Mouse (Mus musculus): ENCODE measurements around the gene Mtus2.
"Not testable (repeated sequence)": the region's sequence is repeated elsewhere in the genome, so short reads cannot be mapped to it uniquely, and the experiment has no call there.

Mtus2 gene

GRCm38 (mm10) chr5:148115207-148115817 lies 158.2 kb downstream of the Mtus2 start:
- DNase-seq (ENCODE audit: low read depth, low spot score): no peak

DNA sequence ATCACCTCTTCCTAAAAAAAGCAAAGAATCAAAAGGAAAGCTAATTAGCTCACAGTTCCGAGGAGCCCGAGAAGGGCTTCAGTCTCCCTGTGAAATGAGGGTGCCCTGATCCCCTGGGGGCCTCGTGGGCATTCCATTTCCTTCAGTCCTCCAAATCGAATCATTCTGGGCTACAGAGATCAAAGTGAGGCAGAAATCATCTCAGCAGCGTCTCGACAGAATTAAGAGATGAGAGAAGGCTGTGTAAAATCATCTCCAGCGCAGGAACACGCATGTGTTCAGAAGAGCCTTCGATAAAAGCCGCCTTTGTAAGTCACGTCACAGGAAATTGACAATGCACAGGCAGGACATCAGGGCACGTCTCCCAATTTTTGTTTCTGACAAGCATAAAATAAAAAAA lies 167.2 kb downstream of the Mtus2 start:
- DNase-seq (ENCODE audit: low read depth, low spot score): no peak

- peak; percentile 67 for DNase-seq (ENCODE audit: low read depth, low spot score)
Observed at GRCm38 (mm10) chr5:148130691-148131457, 173.8 kb downstream of the Mtus2 start.

- DNase-seq (ENCODE audit: low read depth, low spot score): no peak
Observed at GRCm38 (mm10) chr5:148131458-148132131, 174.5 kb downstream of the Mtus2 start.

- no peak for DNase-seq (ENCODE audit: low read depth, low spot score)
Observed at GRCm38 (mm10) chr5:148133448-148134060, 176.4 kb downstream of the Mtus2 start.

- no peak for DNase-seq (ENCODE audit: low read depth, low spot score)
Observed at GRCm38 (mm10) chr5:148141662-148142061, 184.5 kb downstream of the Mtus2 start.

- DNase-seq (ENCODE audit: low read depth, low spot score): no peak
Observed at GRCm38 (mm10) chr5:148146200-148146823, 189.2 kb downstream of the Mtus2 start.

DNA sequence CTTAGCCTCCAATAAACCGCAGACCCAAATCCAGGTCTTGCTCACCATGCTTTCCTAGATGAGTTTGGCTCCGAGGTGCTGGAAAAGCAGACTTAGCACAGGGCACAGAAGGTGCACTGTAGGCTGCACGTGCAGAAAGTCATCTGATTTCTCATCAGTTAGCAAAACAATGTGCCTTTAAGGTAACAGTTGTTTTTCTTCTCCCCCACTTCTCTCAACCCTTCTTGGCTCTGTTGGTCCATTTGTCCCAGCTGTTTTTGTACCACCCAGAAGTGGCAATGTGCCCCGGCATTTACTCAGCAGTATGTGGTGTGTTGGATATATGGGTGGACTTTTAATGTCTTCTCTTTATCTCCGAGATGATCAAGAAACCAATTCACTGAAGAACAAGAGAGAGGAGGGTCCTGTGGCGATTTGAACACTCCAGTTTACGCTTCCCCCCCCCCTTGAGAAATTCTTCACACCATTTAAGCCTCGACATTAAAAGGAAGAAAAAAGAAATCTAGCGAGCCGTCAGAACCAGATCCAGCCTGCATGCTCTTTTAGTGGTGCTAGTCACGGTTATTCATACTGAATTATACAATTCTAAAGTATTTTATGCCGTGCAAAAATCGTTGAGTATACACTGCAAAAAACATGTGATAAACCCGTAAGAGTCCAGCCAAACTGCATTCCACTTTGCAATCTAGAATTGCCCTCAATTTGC lies 194.9 kb downstream of the Mtus2 start:
- no peak for DNase-seq (ENCODE audit: low read depth, low spot score)

GRCm38 (mm10) chr5:148152600-148153402 lies 195.7 kb downstream of the Mtus2 start:
- DNase-seq (ENCODE audit: low read depth, low spot score): no peak

GRCm38 (mm10) chr5:148153403-148153713 lies 196.2 kb downstream of the Mtus2 start:
- DNase-seq (ENCODE audit: low read depth, low spot score): no peak

DNA sequence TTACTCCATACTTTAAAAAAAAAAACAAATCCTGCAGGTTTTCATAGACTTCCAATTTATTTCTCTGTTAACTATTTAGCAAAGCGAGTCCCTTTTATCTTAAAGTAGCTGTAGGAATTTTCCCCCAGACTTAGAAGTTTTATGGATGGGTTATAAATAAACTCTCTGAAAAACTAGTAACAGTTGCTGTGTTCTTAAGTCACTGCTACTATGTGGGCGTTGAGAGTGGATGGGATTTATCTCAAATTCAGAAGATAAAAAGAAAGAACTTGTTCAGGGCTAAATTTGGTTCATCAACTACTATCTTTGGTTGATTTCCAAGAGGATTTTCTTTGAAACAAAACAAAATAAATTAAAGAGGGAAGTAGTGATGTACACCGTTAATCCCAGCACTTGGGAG lies 197.6 kb downstream of the Mtus2 start:
- no peak for DNase-seq (ENCODE audit: low read depth, low spot score)

DNA sequence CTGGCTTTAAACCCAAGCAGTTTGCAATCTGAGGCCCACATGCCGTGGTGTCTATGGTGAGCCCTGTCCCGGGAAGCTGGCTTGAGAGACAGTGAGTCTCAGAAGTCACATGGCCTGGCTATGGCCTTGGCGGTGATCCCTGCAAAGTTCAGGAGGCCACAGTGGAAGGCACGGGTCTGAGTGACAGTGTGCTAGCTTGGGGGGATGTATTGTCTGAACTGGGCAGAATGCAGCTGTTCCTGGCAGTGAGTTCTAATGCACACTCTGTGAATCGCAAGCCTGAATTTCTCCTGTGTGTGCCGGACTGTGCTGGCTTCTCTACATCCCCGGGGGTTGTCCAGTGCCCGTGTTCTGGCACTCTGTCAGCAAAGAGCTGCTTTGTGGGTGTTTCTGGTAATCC lies 202.2 kb downstream of the Mtus2 start:
- DNase-seq (ENCODE audit: low read depth, low spot score): no peak

DNA sequence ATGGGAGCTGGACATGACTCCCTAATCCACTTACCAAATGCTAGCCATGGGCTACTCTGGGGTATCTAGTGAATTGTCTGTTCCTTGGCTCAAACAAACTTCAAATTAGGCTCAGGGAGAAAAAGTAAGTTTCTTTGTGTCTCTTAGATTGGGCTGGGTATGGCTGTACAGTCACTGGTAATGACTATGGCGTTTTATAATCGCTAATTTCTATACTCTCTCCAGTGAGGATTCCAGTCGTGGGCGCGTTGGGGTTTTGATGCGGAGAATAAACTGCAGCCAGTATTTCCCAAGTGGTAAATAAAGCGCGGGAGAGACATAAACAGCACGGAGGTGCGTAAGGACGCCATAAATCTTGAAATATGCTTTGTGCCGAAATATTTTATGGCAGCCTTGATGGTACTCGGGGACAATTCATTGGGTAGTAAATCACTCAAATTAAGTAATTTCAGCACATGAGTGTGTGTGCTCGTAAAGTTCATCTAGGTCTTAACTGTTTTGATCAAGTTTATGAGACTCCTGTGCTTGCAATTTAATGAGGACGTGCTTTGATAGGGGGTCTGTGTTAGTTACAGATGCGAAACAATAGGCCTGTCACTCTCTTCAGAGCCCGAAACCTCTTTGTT lies 203.5 kb downstream of the Mtus2 start:
- no peak for DNase-seq (ENCODE audit: low read depth, low spot score)

DNA sequence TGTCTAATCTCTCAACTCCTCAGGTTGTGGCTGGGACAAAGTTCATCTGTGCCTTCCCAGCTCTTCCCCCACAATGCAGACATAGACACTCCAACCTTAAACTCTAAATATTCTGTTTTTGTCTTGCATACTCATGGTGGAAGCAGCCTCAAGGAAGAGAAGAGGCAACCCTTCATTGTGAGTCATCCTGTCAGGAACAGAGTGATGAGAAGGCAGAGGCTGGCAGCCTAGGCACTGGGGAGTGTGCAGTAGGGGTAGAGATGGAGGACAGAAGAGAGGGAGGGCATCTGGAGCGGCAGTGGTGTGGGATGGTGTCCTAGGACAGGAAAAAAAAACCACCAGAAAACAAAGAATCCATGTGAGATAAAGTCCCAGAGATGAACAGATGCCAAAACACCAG lies 208.0 kb downstream of the Mtus2 start:
- DNase-seq (ENCODE audit: low read depth, low spot score): no peak

GRCm38 (mm10) chr5:148175091-148175490 lies 218.0 kb downstream of the Mtus2 start:
- no peak for DNase-seq (ENCODE audit: low read depth, low spot score)

- no peak for DNase-seq (ENCODE audit: low read depth, low spot score)
Observed at GRCm38 (mm10) chr5:148175742-148176426, 218.8 kb downstream of the Mtus2 start.

DNA sequence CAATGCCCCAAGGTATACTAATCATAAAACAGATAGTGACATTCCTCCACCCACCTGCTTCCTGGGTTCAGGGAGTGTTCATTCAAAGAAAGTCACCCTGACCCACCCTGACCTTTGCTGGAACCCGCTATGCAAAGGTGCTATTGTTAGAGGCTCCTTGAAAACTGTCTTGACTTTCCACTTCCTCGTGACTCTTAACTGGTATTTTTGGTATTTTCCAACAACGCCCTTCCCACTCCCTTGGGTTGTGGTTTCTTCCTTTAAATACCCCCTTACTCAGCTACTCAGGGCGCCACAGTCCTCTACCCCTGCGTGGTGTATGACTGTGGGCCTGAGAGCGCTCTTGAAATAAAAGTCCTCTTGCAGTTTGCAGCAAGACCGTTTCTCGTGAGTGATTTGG lies 219.4 kb downstream of the Mtus2 start:
- DNase-seq (ENCODE audit: low read depth, low spot score): not testable (repeated sequence)

DNA sequence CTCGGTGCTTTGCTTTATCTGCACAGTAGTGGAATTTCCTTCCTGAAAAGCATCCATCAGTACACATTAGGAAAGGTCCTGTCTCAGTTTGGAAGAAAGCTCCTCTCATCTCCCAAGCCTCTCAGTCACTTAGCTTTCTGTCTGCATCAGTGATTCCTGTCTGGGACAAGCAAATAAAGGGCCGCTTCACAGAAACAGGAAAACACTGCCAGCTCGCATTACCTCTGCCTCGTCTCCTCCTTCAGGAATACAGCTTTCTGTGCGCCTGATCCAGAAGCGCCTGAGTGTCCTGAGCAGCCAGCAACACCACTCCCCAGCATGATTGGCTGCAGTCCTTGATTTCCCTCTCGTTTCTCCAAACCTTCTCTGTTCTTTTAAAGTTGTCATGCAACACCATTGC lies 222.1 kb downstream of the Mtus2 start:
- no peak for DNase-seq (ENCODE audit: low read depth, low spot score)

GRCm38 (mm10) chr5:148180590-148181307 lies 223.6 kb downstream of the Mtus2 start:
- DNase-seq (ENCODE audit: low read depth, low spot score): peak; percentile 30

All from skeletal muscle tissue, adult 2 months (tissue).